Mouse (Mus musculus) heart, postnatal 10 days (tissue): ENCODE results near the gene Ano6. TPM values are rescaled to one million over a fixed set of nuclear protein-coding genes. Genes with fewer than 3 reads are reported as not detected.

ENCODE experiments used
- DNase-seq, 2 experiments: peaks; one replicate each; pipeline ENCODE4 v3.0.0; 2021
- intact Hi-C: fragments of 180-260 bp; cut with DNase I; formaldehyde crosslinking; loops from one replicate; pipeline ENCODE4 v1.15.1; 2025
- total RNA-seq, 2 experiments: library from RNA; stranded (reverse); gene quantifications; 2 replicates each; pipeline ENCODE4 v1.2.3; 2021

Gene Ano6
- total RNA-seq, 2 experiments from 2014 or later: 42.8 to 43.7 TPM

DNA sequence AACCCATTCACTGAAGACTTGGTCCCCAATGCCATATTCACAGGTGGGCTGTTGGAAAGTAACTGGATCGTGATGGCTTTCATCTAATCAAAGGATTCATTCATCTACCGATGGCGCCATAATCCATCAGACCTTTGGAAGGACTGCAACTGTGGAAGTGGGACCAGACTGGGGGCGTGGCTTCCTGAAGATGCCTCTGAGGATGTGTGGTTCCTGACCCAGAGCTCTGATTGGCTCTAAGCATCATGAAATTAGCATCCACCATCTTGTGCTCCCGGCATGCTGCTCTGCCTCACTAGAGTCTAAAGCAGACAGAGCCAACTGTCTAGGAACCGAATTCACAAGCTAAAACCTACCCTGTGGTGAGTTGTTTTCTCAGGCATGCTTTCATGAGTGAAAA, 24.7 kb upstream of the Ano6 start:
- DNase-seq: no peak
- intact Hi-C loops: no loop called here

- intact Hi-C loops: no loop called here
- DNase-seq: no peak
Observed at GRCm38 (mm10) chr15:95767825-95768224, 22.8 kb upstream of the Ano6 start.

DNA sequence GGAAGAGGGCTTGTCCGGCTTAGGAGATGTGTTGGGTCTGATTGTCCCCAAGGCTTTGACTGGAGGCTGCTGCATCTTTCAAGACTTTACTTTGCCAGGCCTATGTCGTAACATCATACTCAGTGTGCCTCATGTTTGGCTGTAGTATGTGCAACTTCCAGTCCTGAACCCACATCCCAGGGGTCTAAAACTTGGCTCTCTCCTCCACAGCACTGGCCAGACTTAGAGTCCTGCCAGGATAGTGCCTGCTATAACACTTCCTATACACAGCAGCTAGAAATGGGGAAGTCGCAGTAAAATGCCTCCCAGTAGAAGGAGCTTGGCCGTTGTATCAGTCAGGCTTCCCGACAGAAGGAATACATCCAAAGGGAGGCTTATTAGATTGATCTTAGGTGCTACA, 21.9 kb upstream of the Ano6 start:
- intact Hi-C loops: no loop called here
- no peak for DNase-seq

- DNase-seq: peak in 1 of 2 experiments; percentile 46
- intact Hi-C loops: no loop called here
Observed at GRCm38 (mm10) chr15:95769576-95769975, 21.1 kb upstream of the Ano6 start.

- no peak for DNase-seq
- intact Hi-C loops: loop anchor here (5.0 kb wide), 1 partner anchor 112 kb away; no protein-coding TSS in a partner anchor
Observed at GRCm38 (mm10) chr15:95770307-95770706, 20.3 kb upstream of the Ano6 start.

GRCm38 (mm10) chr15:95772374-95772773, 18.3 kb upstream of the Ano6 start:
- no peak for DNase-seq
- intact Hi-C loops: loop anchor here (2.0 to 5.0 kb wide), 2 partner anchors 110 to 170 kb away; no protein-coding TSS in a partner anchor

DNA sequence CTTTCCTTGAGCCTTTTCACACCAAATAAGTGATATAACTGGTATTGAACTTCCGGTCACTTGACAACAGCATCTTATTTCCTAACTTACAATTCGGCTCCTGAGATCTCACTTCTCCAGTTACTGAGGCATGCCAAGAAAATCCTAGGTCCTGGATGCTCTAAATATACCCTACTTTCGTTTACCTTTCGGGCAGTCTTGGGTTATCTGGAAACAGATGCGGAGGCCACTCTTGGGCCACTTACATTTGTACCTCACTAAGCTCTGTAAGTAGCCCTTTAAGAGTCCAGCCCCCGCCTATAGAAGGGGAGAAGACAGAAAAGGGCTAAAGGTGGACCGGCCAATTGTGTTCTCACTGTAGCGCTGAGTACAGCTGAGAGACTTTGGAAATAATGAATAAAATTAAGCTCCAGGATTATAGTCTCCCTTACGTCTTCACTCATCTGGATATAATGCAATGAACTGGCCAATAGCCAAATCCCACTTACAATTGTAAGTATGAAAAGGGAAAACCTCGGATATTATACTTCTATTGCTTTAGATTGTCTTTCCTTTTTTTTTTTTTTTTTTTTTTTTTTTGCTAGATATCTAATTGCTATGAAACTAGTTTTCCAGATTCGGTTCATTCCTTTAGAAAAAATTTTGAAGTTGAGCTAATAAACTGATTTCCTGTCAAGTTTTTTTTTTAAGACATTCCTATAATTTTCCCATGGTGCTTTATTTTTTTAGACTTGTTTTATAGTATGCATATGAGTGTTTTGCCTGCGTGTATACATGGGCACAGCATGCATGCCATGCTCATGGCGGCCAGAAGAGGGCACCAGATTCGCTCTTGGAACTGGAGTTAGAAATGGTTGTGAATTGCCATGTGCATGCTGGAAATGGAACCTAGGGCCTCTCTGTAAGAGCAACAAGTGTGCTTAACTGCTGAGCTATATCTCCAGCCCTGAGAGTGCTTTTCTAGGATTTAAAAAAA, 17.5 kb upstream of the Ano6 start:
- intact Hi-C loops: loop anchor here (2.0 to 5.0 kb wide), 2 partner anchors 109 to 170 kb away; no protein-coding TSS in a partner anchor

DNA sequence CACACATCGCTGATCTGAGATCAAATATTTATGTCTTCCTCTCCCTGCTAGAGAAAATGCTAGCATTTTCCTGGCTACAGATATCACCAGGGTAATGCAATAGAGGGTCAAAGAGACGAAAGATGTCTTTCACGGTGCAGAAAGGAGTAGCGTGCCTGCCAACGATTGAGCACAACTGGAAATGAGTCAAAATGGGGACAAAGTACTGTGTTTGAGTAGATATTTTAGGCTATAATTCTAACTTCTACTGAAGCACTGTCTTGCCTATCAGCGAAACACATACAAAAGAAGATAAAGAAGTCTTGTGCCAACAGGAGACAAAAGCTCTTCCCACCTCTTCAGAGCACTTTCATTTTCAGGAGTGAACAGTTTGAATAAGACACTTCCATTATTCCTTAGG, 16.4 kb upstream of the Ano6 start:
- intact Hi-C loops: loop anchor here (5.0 kb wide), 1 partner anchor 108 kb away; no protein-coding TSS in a partner anchor
- no peak for DNase-seq

More for the DNA sequence above, 17.5 kb upstream of the Ano6 start:
- peak; percentile 71 to 79 for DNase-seq

GRCm38 (mm10) chr15:95774674-95775414, 15.8 kb upstream of the Ano6 start:
- intact Hi-C loops: loop anchor here (5.0 kb wide), 1 partner anchor 107 kb away; no protein-coding TSS in a partner anchor
- DNase-seq: no peak

GRCm38 (mm10) chr15:95777743-95778142, 12.9 kb upstream of the Ano6 start:
- intact Hi-C loops: no loop called here
- no peak for DNase-seq

DNA sequence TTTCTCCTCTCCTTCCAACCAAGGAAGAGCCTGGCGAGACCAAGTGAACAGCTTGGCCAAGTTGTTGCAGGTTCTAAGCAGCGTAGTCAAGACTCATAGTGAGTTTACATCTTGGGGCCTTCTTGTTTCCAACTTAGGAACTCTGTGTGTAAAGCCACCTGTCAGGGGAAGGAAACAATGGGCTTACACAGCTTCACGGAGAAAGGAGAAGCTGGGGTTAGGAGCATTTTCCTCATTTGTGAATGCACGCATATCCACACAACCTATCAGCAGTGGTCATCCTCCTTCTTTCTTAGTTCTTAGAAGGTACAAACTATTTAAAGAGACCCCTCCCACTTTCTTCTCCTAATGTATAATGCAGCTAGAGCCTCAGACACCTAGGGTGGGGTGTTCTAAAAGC, 11.9 kb upstream of the Ano6 start:
- intact Hi-C loops: no loop called here
- no peak for DNase-seq

- intact Hi-C loops: no loop called here
Observed at GRCm38 (mm10) chr15:95786624-95787023, 4.0 kb upstream of the Ano6 start.

GRCm38 (mm10) chr15:95787578-95787977, 3.1 kb upstream of the Ano6 start:
- intact Hi-C loops: no loop called here
- no peak for DNase-seq

More at GRCm38 (mm10) chr15:95786624-95787023, 4.0 kb upstream of the Ano6 start:
- no peak for DNase-seq

GRCm38 (mm10) chr15:95789562-95790528, 798 bp upstream of the Ano6 start:
- intact Hi-C loops: no loop called here
- DNase-seq: no peak

- intact Hi-C loops: loop anchor here (1.0 kb wide), 1 partner anchor 115 kb away; no protein-coding TSS in a partner anchor
- DNase-seq: no peak
Observed at GRCm38 (mm10) chr15:95791141-95791791, 623 bp downstream of the Ano6 start.

DNA sequence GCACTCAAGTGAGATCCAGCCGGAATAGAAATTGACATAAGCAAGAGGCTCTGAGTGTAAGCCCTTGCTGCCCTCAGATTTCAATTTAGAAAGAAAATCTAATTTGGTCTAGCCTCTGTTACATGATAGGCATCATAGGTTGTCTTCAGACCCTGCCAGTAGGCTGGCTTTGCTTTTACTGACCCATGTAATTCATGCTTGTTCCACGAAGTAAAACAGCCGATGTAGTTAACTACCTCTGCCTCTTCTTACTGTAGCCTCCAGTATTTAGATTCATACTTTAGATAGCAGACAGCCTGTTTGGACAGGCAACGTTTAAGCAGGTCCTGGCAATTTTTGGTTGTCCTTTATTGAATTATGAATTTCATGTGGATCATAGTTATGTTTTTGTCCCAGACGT, 1.2 kb downstream of the Ano6 start:
- intact Hi-C loops: loop anchor here (1.0 to 2.0 kb wide), 2 partner anchors 37 to 114 kb away; no protein-coding TSS in a partner anchor
- DNase-seq: no peak

DNA sequence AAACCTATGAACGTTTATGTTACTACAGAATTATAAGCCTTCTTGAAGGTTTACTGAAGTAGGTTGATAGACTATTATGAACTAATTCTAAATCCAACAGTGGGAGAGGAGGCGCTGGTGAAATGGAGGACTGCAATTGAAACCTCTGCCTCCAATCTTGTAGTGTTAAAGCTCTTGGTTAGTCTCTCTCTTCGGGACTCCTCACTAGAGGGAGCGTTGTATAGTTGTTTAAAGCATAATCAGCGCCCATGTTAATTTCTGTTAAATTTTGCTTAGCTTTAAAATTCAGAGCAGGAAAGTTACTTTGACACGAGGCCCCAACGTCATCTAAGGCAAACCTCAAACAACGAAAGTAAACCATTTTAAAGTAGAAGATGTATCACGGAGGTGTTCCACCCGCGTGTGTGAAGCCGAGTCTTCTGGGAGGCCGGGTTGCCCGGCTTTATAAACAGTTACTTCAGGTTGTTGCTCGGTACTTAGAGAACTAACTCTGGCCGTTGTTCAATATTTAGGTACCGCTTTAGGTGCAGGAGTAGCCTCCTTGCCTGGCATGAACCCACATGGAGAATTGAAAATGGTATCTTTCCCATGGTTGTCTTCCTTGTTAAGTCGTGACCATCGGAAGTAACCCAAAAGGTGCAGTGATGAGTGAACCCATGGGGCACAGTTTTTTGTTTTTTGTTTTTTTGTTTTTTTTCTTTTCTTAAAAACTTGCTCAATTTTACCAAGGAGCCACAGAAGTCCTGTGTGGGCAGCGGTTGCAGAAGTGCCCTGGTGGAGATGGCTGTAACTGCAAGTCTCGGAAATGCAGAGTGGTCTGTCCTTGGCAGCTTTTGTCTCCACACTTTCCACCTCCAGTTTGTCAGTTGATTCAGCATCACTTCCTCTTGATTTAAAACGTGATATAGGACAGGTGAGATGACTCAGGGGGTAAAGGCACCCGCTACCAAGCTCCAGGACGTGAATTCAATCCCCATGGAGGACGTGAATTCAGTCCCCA, 1.9 kb downstream of the Ano6 start:
- DNase-seq: no peak
- intact Hi-C loops: loop anchor here (2.0 kb wide), 1 partner anchor 36 kb away; no protein-coding TSS in a partner anchor
